Mouse (Mus musculus): ENCODE measurements at regions not wholly inside any gene's neighbourhood (a gene's known extent, or its start where the extent isn't known, plus 50 kb on each side); places are given as distances from the start of the nearest gene placed in this dataset.

DNA sequence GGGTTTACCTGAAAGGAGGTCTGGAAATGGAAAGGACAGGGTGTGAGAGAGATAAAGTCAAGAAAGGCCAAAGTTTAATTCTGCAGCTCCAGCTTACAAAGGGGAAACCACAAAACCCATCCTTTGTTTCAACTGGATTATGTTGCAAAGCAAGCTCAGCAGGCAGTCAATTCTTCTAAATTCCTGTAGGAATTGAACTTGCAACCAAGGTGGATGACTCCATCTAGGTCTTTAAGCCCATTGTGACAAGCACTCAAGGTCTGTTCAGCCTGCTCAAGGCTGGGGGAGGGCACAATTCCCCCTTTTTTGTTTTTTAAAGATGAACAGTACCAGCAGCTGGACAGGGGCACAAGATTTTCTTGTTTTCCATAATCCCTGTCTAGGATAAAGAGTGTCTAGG lies 200.0 kb upstream of the Ttc29 start:
- DNase-seq (ENCODE audit: low spot score), result no peak

DNA sequence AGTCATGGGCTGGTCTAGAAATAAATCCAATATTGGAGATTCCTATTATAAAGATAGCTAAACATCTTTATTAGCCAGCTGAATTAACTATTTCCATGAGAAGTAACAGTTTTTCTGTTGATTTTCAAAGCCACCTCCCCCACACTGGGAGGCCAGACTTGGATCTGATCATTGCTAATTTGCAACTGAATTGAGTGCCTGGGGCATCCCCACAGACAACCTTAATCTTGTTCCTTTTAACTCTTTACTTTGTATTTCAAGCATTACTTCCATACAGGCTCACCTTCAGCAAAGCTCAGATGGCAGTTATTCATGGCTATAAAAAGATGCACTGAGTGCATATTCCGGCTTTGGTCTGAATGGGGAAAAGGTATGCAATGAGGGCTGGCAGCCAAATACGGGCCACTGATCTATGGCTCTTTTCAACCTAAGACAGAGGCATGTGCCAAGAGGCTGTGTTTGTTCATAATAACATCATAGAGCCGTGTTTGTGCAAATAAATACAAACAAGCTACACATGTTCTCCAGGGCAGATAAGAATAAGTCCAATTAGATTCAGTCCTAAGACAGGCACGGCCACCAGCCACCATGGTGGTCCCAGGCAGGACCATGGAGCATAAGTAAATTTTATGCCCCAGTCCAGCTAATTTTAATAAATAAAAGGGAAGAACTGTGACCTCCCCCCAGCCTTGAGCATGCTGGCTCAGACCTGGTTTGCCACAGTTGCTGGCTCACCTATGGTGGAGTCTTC lies 194.5 kb upstream of the Ttc29 start:
- DNase-seq (ENCODE audit: low spot score), result no peak

DNA sequence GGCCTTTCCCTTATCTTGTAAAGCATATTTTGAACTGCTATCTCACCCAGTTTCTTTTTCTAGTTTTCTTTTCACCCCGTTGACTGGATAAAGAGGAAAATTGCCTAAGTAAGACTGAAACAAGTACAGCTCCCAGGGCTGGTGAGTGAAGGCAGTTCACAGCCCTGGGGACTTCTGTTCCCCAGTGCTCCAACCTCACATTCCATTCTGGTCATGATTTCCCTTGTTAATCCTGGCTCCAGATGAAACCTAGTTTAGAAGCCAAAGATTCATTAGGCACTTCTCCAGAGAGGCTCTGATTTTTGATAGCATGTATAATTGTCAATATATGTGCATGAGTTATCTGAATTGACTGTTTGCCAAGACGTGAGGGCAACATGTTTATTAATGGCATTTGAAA lies 191.6 kb upstream of the Ttc29 start:
- no peak for DNase-seq (ENCODE audit: low spot score)

- no peak for DNase-seq (ENCODE audit: low spot score)
Observed at GRCm38 (mm10) chr8:78022986-78023385, 190.1 kb upstream of the Ttc29 start.

DNA sequence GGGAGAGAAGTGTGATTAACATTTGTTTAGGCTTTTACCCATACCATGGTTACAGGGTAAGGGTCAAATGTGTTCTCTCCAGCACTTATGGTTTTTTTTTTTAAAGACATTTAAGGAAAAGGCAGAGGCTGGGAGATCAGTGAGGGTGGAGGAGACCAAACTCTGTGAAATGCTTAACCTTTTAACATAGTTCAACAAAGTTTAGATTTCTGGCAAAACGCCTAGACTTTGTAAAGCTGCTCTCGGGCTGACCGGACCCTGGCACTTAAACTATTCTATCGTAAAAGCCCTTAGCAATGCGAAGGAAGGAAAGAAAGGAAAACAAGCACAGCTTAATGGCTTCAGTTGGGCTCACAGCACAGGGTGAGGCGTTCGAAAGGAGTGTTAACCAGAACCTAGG lies 189.6 kb upstream of the Ttc29 start:
- peak; percentile 69 for DNase-seq (ENCODE audit: low spot score)

- DNase-seq (ENCODE audit: low spot score), result no peak
Observed at GRCm38 (mm10) chr8:78023936-78024335, 189.2 kb upstream of the Ttc29 start.

DNA sequence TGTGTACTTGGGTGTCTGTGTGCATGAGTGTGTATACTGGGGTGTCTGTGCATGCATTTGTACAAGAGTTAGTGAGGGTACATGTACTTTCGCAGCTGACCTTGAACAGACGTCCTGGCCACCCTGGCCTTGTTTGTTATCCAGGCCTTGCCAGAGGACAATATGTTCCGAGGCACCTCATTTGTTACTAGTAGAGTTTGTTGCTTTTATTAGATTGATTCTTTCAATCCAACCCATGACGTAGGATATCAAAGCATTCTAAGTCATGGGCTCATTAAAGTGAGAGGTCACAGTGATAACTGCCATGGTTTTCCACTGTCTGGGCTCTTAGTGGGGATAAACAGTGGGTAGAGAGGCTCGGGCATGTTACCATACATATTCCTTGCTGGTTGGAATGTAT lies 188.1 kb upstream of the Ttc29 start:
- no peak for DNase-seq (ENCODE audit: low spot score)

- DNase-seq (ENCODE audit: low spot score), result no peak
Observed at GRCm38 (mm10) chr8:78027371-78027770, 185.7 kb upstream of the Ttc29 start.

DNA sequence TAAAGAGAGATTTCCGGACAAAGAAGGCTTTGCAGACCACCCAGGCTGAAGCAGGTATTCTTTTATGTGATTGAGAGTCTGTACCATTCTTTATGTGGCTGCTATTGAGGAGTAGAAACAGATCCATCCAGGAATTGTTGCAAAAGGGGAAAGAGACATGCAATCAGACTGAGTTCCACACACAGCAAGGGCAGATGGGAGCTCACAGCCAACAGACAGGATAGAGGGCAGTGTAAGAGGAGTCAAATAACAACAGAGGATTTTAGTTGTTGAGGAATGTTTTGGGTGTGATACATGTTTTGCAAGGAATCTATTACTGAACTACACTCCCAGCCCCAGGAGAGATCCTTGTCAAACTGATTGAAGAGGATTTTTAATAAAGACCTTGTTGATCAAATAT lies 184.2 kb upstream of the Ttc29 start:
- no peak for DNase-seq (ENCODE audit: low spot score)

DNA sequence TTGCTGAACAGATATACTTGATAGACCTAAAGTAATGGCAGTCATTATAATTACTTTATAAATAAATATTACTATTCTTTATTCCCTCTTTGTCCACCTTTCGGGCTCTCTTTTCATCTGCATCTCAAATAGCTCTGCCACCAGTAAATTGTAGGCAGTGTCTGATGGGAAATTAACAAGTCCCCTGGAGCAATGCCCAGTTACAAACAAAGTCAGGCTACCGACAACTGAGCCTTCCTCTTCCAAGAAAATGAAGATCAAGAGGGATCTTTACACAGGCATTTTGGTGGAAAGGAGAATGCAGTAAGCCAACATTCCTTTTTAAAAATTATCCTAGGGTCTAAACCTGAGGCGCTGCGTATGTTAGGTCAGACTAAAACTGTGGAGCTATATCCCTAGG lies 181.3 kb upstream of the Ttc29 start:
- DNase-seq (ENCODE audit: low spot score), result no peak

- no peak for DNase-seq (ENCODE audit: low spot score)
Observed at GRCm38 (mm10) chr8:78034687-78035086, 178.4 kb upstream of the Ttc29 start.

GRCm38 (mm10) chr8:78037218-78037617 lies 175.9 kb upstream of the Ttc29 start:
- no peak for DNase-seq (ENCODE audit: low spot score)

GRCm38 (mm10) chr8:78046691-78047090 lies 166.4 kb upstream of the Ttc29 start:
- DNase-seq (ENCODE audit: low spot score), result no peak

- DNase-seq (ENCODE audit: low spot score), result no peak
Observed at GRCm38 (mm10) chr8:78050768-78051167, 162.3 kb upstream of the Ttc29 start.

DNA sequence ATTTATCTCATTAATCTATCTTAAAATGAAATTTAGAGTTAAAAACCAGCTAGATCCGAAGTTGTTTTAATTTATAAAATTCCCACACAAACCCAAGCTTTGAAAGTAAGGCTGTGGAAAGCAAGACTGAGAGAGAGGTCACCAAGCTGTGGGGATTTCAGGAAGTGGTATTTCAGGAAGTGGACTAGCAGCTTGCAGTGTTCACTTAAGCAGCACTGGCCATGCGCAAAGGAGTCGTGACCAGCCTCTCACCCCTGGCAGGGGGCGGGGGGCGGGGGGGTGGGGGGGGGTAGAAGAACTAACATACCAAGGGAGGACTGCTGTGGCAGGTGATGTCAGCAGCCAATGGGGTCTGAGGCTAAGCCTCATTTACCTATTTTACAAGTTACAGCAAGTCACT lies 158.7 kb upstream of the Ttc29 start:
- DNase-seq (ENCODE audit: low spot score), result no peak

DNA sequence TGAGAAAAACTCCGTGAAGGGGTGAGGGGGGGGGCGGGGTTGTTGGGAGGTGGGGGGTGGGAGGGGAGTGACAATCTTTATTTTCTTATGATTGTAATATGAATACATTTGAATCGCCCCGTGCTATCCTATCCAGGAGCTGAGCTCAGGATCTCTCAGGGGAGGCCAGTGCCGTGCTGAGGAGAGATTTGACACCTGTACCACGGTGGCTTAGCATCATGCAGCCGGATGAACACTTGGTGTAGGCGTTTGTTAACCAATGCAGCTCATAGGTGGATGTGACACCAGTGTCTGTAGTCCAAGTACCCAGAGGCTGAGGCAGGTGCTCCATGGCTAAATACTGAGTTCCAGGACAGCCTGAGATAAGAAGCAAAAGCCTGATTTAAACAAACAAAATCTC lies 158.2 kb upstream of the Ttc29 start:
- no peak for DNase-seq (ENCODE audit: low spot score)

- DNase-seq (ENCODE audit: low spot score), result no peak
Observed at GRCm38 (mm10) chr8:78055531-78055930, 157.6 kb upstream of the Ttc29 start.

- DNase-seq (ENCODE audit: low spot score), result peak; percentile 49
Observed at GRCm38 (mm10) chr8:78057357-78057756, 155.7 kb upstream of the Ttc29 start.

- DNase-seq (ENCODE audit: low spot score), result peak; percentile 62
Observed at GRCm38 (mm10) chr8:78061827-78062719, 151.0 kb upstream of the Ttc29 start.

GRCm38 (mm10) chr8:78063529-78063928 lies 149.6 kb upstream of the Ttc29 start:
- no peak for DNase-seq (ENCODE audit: low spot score)

- DNase-seq (ENCODE audit: low spot score), result no peak
Observed at GRCm38 (mm10) chr8:78064161-78064560, 148.9 kb upstream of the Ttc29 start.

DNA sequence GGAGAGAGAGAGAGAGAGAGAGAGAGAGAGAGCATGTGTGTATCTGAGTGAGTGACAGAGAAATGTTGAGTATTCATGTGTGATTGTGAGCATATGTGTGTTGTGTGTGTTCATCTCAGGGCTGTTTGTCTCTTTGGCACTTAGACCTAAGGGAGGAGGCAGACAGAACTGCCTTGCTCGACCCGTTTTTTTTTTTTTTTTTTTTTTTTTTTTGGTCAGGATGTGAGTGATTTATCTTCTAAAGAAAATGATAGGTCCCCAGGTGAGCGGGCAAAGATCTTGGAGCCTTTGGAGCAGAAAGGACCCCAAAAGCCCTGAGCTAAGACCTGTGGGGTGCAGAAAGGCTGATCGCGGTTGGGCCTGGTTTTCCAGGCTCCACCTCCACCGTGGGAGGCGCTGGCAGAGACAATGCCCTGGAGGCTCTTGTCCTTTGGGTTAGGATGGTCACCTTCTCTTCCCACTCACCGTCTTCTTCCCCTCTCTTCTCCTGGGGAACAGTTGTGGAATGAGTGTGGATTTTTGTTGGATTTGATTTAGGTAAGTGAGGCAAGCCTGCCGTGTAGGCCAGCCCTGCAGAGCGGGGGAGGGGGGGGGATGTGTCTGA lies 147.1 kb upstream of the Ttc29 start:
- DNase-seq (ENCODE audit: low spot score), result no peak
